Mouse (Mus musculus) forebrain, embryonic 13.5 days (tissue): ENCODE results near the gene 4930432M17Rik. TPM values are rescaled to one million over a fixed set of nuclear protein-coding genes. Genes with fewer than 3 reads are reported as not detected.

Experiments used
- ATAC-seq: fragments of 200-750 bp; cut with Nextera tagmentation; 2 replicates; pipeline ENCODE4 v1.8.0; 2017
- H3K27ac ChIP-seq: fragments of 300-500 bp; sonication (generic); 2 replicates; pipeline ENCODE4 v1.5.1; 2015; ENCODE audit warnings: inconsistent platforms, mild to moderate bottlenecking, moderate library complexity
- H3K27me3 ChIP-seq: fragments of 300-500 bp; sonication (generic); 2 replicates; pipeline ENCODE4 v1.6.1; 2015; ENCODE audit warnings: mild to moderate bottlenecking, inconsistent platforms
- H3K36me3 ChIP-seq: fragments of 300-500 bp; sonication (generic); 2 replicates; pipeline ENCODE4 v1.6.1; 2015; ENCODE audit warnings: mild to moderate bottlenecking, inconsistent platforms; ENCODE audit not compliant: poor library complexity, severe bottlenecking
- H3K4me1 ChIP-seq: fragments of 300-500 bp; sonication (generic); 2 replicates; pipeline ENCODE4 v1.6.1; 2015; ENCODE audit warnings: inconsistent platforms
- H3K4me2 ChIP-seq: fragments of 300-500 bp; sonication (generic); 2 replicates; pipeline ENCODE4 v1.6.1; 2015; ENCODE audit warnings: inconsistent platforms, mild to moderate bottlenecking, moderate library complexity
- H3K4me3 ChIP-seq: fragments of 300-500 bp; sonication (generic); 2 replicates; pipeline ENCODE4 v1.5.1; 2015; ENCODE audit warnings: mild to moderate bottlenecking, inconsistent platforms
- H3K9ac ChIP-seq: fragments of 300-500 bp; sonication (generic); 2 replicates; pipeline ENCODE4 v1.6.1; 2015; ENCODE audit warnings: mild to moderate bottlenecking, inconsistent platforms
- H3K9me3 ChIP-seq: fragments of 300-500 bp; sonication (generic); replicated peaks from 2 replicates; pipeline ENCODE4 v1.6.1; 2016; ENCODE audit warnings: inconsistent platforms
- WGBS: fragments of 180-500 bp; shearing (Covaris S2); methylation state at CpG from one replicate; pipeline ENCODE4 v1.1.7; 2015; 5-methylcytosine and 5-hydroxymethylcytosine counted together
- polyA plus RNA-seq: library from polyadenylated mRNA; unstranded; fragments of >200 nt; fragmentation: Nextera tagmentation; extraction: Ambion mirVana; gene quantifications from 2 replicates; pipeline ENCODE4 v1.2.1, GENCODE M21; 2015

The 4930432M17Rik gene
- polyA plus RNA-seq, 1 experiment from 2014 or later, result not detected

GRCm38 (mm10) chr3:121725651-121726050 lies 55.1 kb downstream of the 4930432M17Rik start:
- no peak overlapping the region for H3K4me3 ChIP-seq
- H3K4me2 ChIP-seq, result peak overlapping the region; percentile 7; the same call in 1 of the 2 replicates
- H3K9me3 ChIP-seq, result no peaks in the 10 kb centered on the region
- peaks cover 49% of the 10 kb centered on the region for H3K4me1 ChIP-seq
- H3K27me3 ChIP-seq, result 0 out of 2 replicates have a peak, but pooled peaks cover 4% of the 10 kb centered on the region
- no peak overlapping the region for H3K27ac ChIP-seq
- no peak for ATAC-seq
- WGBS, result 72% methylated on average over 10 of the region's 10 CpGs
- no peak overlapping the region for H3K9ac ChIP-seq
- no peaks in the 10 kb centered on the region for H3K36me3 ChIP-seq

GRCm38 (mm10) chr3:121729678-121730077 lies 59.1 kb downstream of the 4930432M17Rik start:
- Histone ChIP-seq H3K4me3 (no peak overlapping the region), H3K27ac (no peak overlapping the region), H3K4me2 (no peak overlapping the region), H3K9ac (no peak overlapping the region), H3K27me3 (no peaks in the 10 kb centered on the region), H3K4me1 (peaks cover 18% of the 10 kb centered on the region), H3K36me3 (peaks cover 14% of the 10 kb centered on the region; the same call in 1 of the 2 replicates), H3K9me3 (no peaks in the 10 kb centered on the region)
- WGBS, result 78% methylated on average over 4 of the region's 4 CpGs
- ATAC-seq, result no peak

Other genes with a start within 250 kb of the 4930432M17Rik start
- gene Cnn3, start 244.3 kb upstream of the 4930432M17Rik start, polyA plus RNA-seq, result 770 and 773 TPM in 2 replicates
- gene Slc44a3, start 138.4 kb upstream of the 4930432M17Rik start, polyA plus RNA-seq, result 0.39 and 0.57 TPM in 2 replicates
- gene F3, start 52.8 kb downstream of the 4930432M17Rik start, polyA plus RNA-seq, result 6.6 and 8.4 TPM in 2 replicates
- gene Abcd3, start 144.5 kb downstream of the 4930432M17Rik start, polyA plus RNA-seq, result 60.1 and 64.1 TPM in 2 replicates